In genomic region chr12:57281155-57282114, GRCm38 (mm10) we compare ENCODE assay signal across 7 mouse cellular contexts. TPM values are rescaled to one million over a fixed set of nuclear protein-coding genes. Genes with fewer than 3 reads are reported as not detected.
DNase-seq lines count a peak whose midpoint lies in the region.

No protein-coding gene starts in this region.

- DNase-seq in layer of hippocampus, adult 11-12 months (ENCODE audit: low spot score) = peak; percentile 12
- DNase-seq in layer of hippocampus, postnatal 36 days = no peak
- peak; percentile 47 for DNase-seq in MEL-GATA-1-ER (ENCODE audit: extremely low read depth, low read depth)
- peak; percentile 35 for DNase-seq in c-Kit-positive CD71-positive TER-119-negative erythroid progenitor cells, embryonic 14.5 days (ENCODE audit: low read depth)
- DNase-seq in induced T-regulatory cell, adult 2 months (ENCODE audit: low read depth) = peak; percentile 45
- DNase-seq in naive thymus-derived CD4-positive, alpha-beta T cell, adult 2 months (ENCODE audit: low read depth) = peak; percentile 33
- no peak for DNase-seq in gastrocnemius, postnatal 10 days

RNA-seq across cellular contexts. Expression of gene Mipol1, which starts 51.2 kb away (rescaled TPM):
- total RNA-seq in layer of hippocampus, postnatal 36 days (2021) = 1 to 10 TPM; 6.2 to 7.9 TPM
- 1 to 10 TPM; 5.0 to 6.9 TPM for total RNA-seq in gastrocnemius, postnatal 10 days (2021)

RNA-seq across cellular contexts. Expression of gene Prps1l3, which starts 51.2 kb away (rescaled TPM):
- total RNA-seq in layer of hippocampus, postnatal 36 days (2021) = 10 to 100 TPM; 17.5 to 20.0 TPM
- 10 to 100 TPM; 22.0 to 27.7 TPM for total RNA-seq in gastrocnemius, postnatal 10 days (2021)

Comparison
In these comparisons a context has a peak if more than half of its experiments do, and no peak if none do; other contexts are left out.
1. DNase-seq: peak in layer of hippocampus, adult 11-12 months (single experiment), MEL-GATA-1-ER (single experiment), c-Kit-positive CD71-positive TER-119-negative erythroid progenitor cells, embryonic 14.5 days (single experiment), induced T-regulatory cell, adult 2 months (single experiment) and naive thymus-derived CD4-positive, alpha-beta T cell, adult 2 months (single experiment); none in layer of hippocampus, postnatal 36 days (0 of 2) and gastrocnemius, postnatal 10 days (single experiment).